Mouse (Mus musculus) liver, embryonic 16.5 days (tissue): ENCODE measurements at regions not wholly inside any gene's neighbourhood (a gene's known extent, or its start where the extent isn't known, plus 50 kb on each side); places are given as distances from the start of the nearest gene placed in this dataset.

Source experiments
- ATAC-seq: fragments of 200-750 bp; cut with Nextera tagmentation; 2 replicates; pipeline ENCODE4 v1.8.0; 2017; ENCODE audit warnings: low read depth, mild to moderate bottlenecking, moderate number of reproducible peaks, moderate library complexity
- H3K27ac ChIP-seq: fragments of 300-500 bp; sonication (generic); 2 replicates; pipeline ENCODE4 v1.5.1; 2014; ENCODE audit warnings: mild to moderate bottlenecking, low read length
- H3K27me3 ChIP-seq: fragments of 300-500 bp; sonication (generic); 2 replicates; pipeline ENCODE4 v1.6.1; 2014; ENCODE audit warnings: low read depth, low read length, mixed read lengths; ENCODE audit not compliant: control insufficient read depth, insufficient read depth
- H3K36me3 ChIP-seq: fragments of 300-500 bp; sonication (generic); 2 replicates; pipeline ENCODE4 v1.6.1; 2014; ENCODE audit warnings: mild to moderate bottlenecking; ENCODE audit not compliant: control insufficient read depth, insufficient read depth
- H3K4me1 ChIP-seq: fragments of 300-500 bp; sonication (generic); 2 replicates; pipeline ENCODE4 v1.6.1; 2014; ENCODE audit warnings: low read depth, low read length, mixed read lengths; ENCODE audit not compliant: control insufficient read depth
- H3K4me2 ChIP-seq: fragments of 300-500 bp; sonication (generic); 2 replicates; pipeline ENCODE4 v1.6.1; 2014; ENCODE audit warnings: low read depth, low read length, mixed read lengths
- H3K4me3 ChIP-seq: fragments of 300-500 bp; sonication (generic); 2 replicates; pipeline ENCODE4 v1.5.1; 2014; ENCODE audit warnings: low read depth, mild to moderate bottlenecking, low read length
- H3K9ac ChIP-seq: fragments of 300-500 bp; sonication (generic); 2 replicates; pipeline ENCODE4 v1.6.1; 2014; ENCODE audit warnings: low read depth, low read length
- H3K9me3 ChIP-seq: fragments of 300-500 bp; sonication (generic); replicated peaks from 2 replicates; pipeline ENCODE4 v1.6.1; 2016; ENCODE audit warnings: low read length; ENCODE audit not compliant: control insufficient read depth
- WGBS: fragments of 180-500 bp; shearing (Covaris S2); extraction: QIAGEN DNeasy Blood & Tissue Kit; methylation state at CpG from one replicate; pipeline ENCODE4 v1.1.7; 2014; ENCODE audit not compliant: insufficient replicate concordance; 5-methylcytosine and 5-hydroxymethylcytosine counted together

GRCm38 (mm10) chr6:93623541-93623940 lies 660.2 kb downstream of the Magi1 start:
- WGBS: 41% methylated on average over 5 of the region's 5 CpGs
- Histone ChIP-seq H3K9ac (no peak overlapping the region), H3K4me3 (no peak overlapping the region)

GRCm38 (mm10) chr6:93616926-93617325 lies 666.8 kb downstream of the Magi1 start:
- Histone ChIP-seq H3K27ac (no peak overlapping the region), H3K4me2 (no peak overlapping the region), H3K27me3 (no peaks in the 10 kb centered on the region), H3K9ac (no peak overlapping the region), H3K36me3 (no peaks in the 10 kb centered on the region), H3K4me3 (no peak overlapping the region), H3K9me3 (no peaks in the 10 kb centered on the region), H3K4me1 (no peaks in the 10 kb centered on the region)
- ATAC-seq: no peak

More at GRCm38 (mm10) chr6:93623541-93623940, 660.2 kb downstream of the Magi1 start:
- Histone ChIP-seq H3K27me3 (no peaks in the 10 kb centered on the region), H3K4me2 (no peak overlapping the region), H3K27ac (no peak overlapping the region), H3K36me3 (no peaks in the 10 kb centered on the region), H3K9me3 (no peaks in the 10 kb centered on the region), H3K4me1 (no peaks in the 10 kb centered on the region)
- ATAC-seq: no peak

- Histone ChIP-seq H3K27ac (no peak overlapping the region), H3K4me2 (no peak overlapping the region), H3K4me3 (no peak overlapping the region), H3K9ac (no peak overlapping the region), H3K4me1 (no peaks in the 10 kb centered on the region), H3K27me3 (no peaks in the 10 kb centered on the region), H3K9me3 (no peaks in the 10 kb centered on the region), H3K36me3 (no peaks in the 10 kb centered on the region)
- no peak for ATAC-seq
- 59% methylated on average over 2 of the region's 2 CpGs for WGBS
Measured at GRCm38 (mm10) chr6:93600376-93600775, 657.1 kb upstream of the Adamts9 start.

- 37% methylated on average over 3 of the region's 3 CpGs for WGBS
- no peaks in the 10 kb centered on the region for H3K9me3 ChIP-seq
Measured at GRCm38 (mm10) chr6:93599371-93599770, 656.1 kb upstream of the Adamts9 start.

GRCm38 (mm10) chr6:93589935-93590334 lies 646.6 kb upstream of the Adamts9 start:
- no peak for ATAC-seq
- no peak overlapping the region for H3K27ac ChIP-seq
- no peaks in the 10 kb centered on the region for H3K27me3 ChIP-seq
- H3K9me3 ChIP-seq: no peaks in the 10 kb centered on the region
- no peaks in the 10 kb centered on the region for H3K36me3 ChIP-seq
- no peak overlapping the region for H3K9ac ChIP-seq
- WGBS: 77% methylated on average over 2 of the region's 2 CpGs
- H3K4me3 ChIP-seq: no peak overlapping the region
- H3K4me1 ChIP-seq: no peaks in the 10 kb centered on the region
- H3K4me2 ChIP-seq: no peak overlapping the region

More at GRCm38 (mm10) chr6:93599371-93599770, 656.1 kb upstream of the Adamts9 start:
- no peaks in the 10 kb centered on the region for H3K27me3 ChIP-seq
- no peak for ATAC-seq
- H3K4me3 ChIP-seq: no peak overlapping the region
- no peak overlapping the region for H3K4me2 ChIP-seq
- H3K4me1 ChIP-seq: no peaks in the 10 kb centered on the region
- no peak overlapping the region for H3K27ac ChIP-seq
- no peaks in the 10 kb centered on the region for H3K36me3 ChIP-seq
- no peak overlapping the region for H3K9ac ChIP-seq

- Histone ChIP-seq H3K9me3 (no peaks in the 10 kb centered on the region), H3K4me3 (no peak overlapping the region), H3K36me3 (no peaks in the 10 kb centered on the region), H3K4me2 (no peak overlapping the region), H3K27ac (no peak overlapping the region), H3K4me1 (no peaks in the 10 kb centered on the region), H3K9ac (no peak overlapping the region), H3K27me3 (no peaks in the 10 kb centered on the region)
- 69% methylated on average over 2 of the region's 2 CpGs for WGBS
- no peak for ATAC-seq
Measured at GRCm38 (mm10) chr6:93586871-93587270, 643.6 kb upstream of the Adamts9 start.

GRCm38 (mm10) chr6:93581141-93581540 lies 637.8 kb upstream of the Adamts9 start:
- Histone ChIP-seq H3K4me1 (no peaks in the 10 kb centered on the region), H3K27me3 (no peaks in the 10 kb centered on the region), H3K9me3 (no peaks in the 10 kb centered on the region), H3K27ac (no peak overlapping the region), H3K4me3 (no peak overlapping the region), H3K36me3 (no peaks in the 10 kb centered on the region), H3K9ac (no peak overlapping the region), H3K4me2 (no peak overlapping the region)
- 70% methylated on average over 7 of the region's 7 CpGs for WGBS
- no peak for ATAC-seq

GRCm38 (mm10) chr6:93580716-93581115 lies 637.4 kb upstream of the Adamts9 start:
- no peaks in the 10 kb centered on the region for H3K36me3 ChIP-seq
- H3K4me3 ChIP-seq: no peak overlapping the region
- no peak overlapping the region for H3K9ac ChIP-seq
- no peak overlapping the region for H3K27ac ChIP-seq
- WGBS: 50% methylated on average over 6 of the region's 6 CpGs
- no peak overlapping the region for H3K4me2 ChIP-seq
- H3K4me1 ChIP-seq: no peaks in the 10 kb centered on the region
- H3K9me3 ChIP-seq: no peaks in the 10 kb centered on the region
- ATAC-seq: no peak
- no peaks in the 10 kb centered on the region for H3K27me3 ChIP-seq

- no peaks in the 10 kb centered on the region for H3K27me3 ChIP-seq
- H3K4me3 ChIP-seq: no peak overlapping the region
- H3K9ac ChIP-seq: no peak overlapping the region
- no peaks in the 10 kb centered on the region for H3K36me3 ChIP-seq
- 61% methylated on average over 6 of the region's 6 CpGs for WGBS
- H3K4me1 ChIP-seq: no peaks in the 10 kb centered on the region
- no peaks in the 10 kb centered on the region for H3K9me3 ChIP-seq
- H3K27ac ChIP-seq: no peak overlapping the region
- ATAC-seq: no peak
- no peak overlapping the region for H3K4me2 ChIP-seq
Measured at GRCm38 (mm10) chr6:93575249-93575648, 632.0 kb upstream of the Adamts9 start.
